Mouse (Mus musculus): ENCODE data around the gene Dmc1.

DNA sequence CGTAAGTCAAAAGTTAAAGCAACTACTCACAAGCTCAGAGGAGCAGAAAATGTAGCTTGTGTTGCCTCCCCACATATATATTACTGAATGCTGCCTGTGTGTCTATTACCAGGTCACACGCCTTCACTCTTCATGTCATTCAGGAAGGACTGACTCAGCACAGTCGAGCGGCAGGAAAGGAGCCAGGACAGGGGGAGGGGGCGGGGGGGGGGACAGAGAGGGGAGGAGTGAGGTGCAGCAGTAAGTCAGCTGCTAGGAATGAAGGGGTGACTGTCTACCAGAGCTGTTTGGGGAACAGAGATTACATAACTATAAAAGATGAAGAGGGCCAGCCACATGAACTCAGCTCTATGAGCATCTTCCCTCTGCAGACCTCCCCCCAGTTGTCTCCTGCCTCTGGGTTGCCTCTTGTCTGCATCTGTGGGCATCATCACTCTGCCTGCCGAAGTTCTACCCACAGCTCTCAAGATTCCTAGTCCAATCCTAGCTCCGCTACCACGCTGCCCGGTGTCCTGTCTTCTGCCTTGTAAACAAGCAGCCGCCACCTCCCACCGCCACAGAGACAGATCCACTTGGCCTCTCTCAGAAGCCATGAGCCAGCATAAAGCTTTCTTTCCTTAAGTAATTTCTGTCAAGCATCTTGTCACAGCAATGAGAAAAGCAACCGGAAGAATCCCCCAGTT lies 36.4 kb upstream of the Dmc1 start:
- TF ChIP-seq CTCF (IDR thresholded peaks at IDR 0.05) (no peak), EP300 (IDR thresholded peaks at IDR 0.05) (no peak)
